Mouse (Mus musculus) liver, embryonic 13.5 days (tissue): ENCODE results near the gene Fhod1. TPM values are rescaled to one million over a fixed set of nuclear protein-coding genes. Genes with fewer than 3 reads are reported as not detected.

Experiments used
- ATAC-seq: fragments of 200-750 bp; cut with Nextera tagmentation; 2 replicates; pipeline ENCODE4 v1.8.0; 2017; ENCODE audit warnings: low read depth, mild to moderate bottlenecking, moderate number of reproducible peaks, moderate library complexity
- DNase-seq: peaks from one replicate; pipeline ENCODE4 v3.0.0; 2022
- H3K27ac ChIP-seq: fragments of 300-500 bp; sonication (generic); 2 replicates; pipeline ENCODE4 v1.5.1; 2015; ENCODE audit warnings: moderate library complexity, mild to moderate bottlenecking, inconsistent platforms
- H3K27me3 ChIP-seq: fragments of 300-500 bp; sonication (generic); 2 replicates; pipeline ENCODE4 v1.6.1; 2015; ENCODE audit warnings: mild to moderate bottlenecking, inconsistent platforms
- H3K36me3 ChIP-seq: fragments of 300-500 bp; sonication (generic); 2 replicates; pipeline ENCODE4 v1.6.1; 2015; ENCODE audit warnings: mild to moderate bottlenecking, inconsistent platforms
- H3K4me1 ChIP-seq: fragments of 300-500 bp; sonication (generic); replicated peaks from 2 replicates; pipeline ENCODE4 v1.6.1; 2015; ENCODE audit warnings: inconsistent platforms
- H3K4me2 ChIP-seq: fragments of 300-500 bp; sonication (generic); 2 replicates; pipeline ENCODE4 v1.6.1; 2015; ENCODE audit warnings: inconsistent platforms, mild to moderate bottlenecking, moderate library complexity
- H3K4me3 ChIP-seq: fragments of 300-500 bp; sonication (generic); replicated peaks from 2 replicates; pipeline ENCODE4 v1.5.1; 2015; ENCODE audit warnings: mild to moderate bottlenecking, inconsistent platforms
- H3K9ac ChIP-seq: fragments of 300-500 bp; sonication (generic); 2 replicates; pipeline ENCODE4 v1.6.1; 2015; ENCODE audit warnings: mild to moderate bottlenecking, inconsistent platforms
- H3K9me3 ChIP-seq: fragments of 300-500 bp; sonication (generic); replicated peaks from 2 replicates; pipeline ENCODE4 v1.6.1; 2016; ENCODE audit warnings: inconsistent platforms
- WGBS: fragments of 180-500 bp; shearing (Covaris S2); methylation state at CpG from one replicate; pipeline ENCODE4 v1.1.7; 2015; ENCODE audit not compliant: insufficient replicate concordance; 5-methylcytosine and 5-hydroxymethylcytosine counted together
- polyA plus RNA-seq: library from polyadenylated mRNA; unstranded; fragments of >200 nt; fragmentation: Nextera tagmentation; extraction: Ambion mirVana; gene quantifications from 2 replicates; pipeline ENCODE4 v1.2.1, GENCODE M21; 2015

Fhod1 gene
- polyA plus RNA-seq, 1 experiment from 2014 or later: 0.71 TPM

DNA sequence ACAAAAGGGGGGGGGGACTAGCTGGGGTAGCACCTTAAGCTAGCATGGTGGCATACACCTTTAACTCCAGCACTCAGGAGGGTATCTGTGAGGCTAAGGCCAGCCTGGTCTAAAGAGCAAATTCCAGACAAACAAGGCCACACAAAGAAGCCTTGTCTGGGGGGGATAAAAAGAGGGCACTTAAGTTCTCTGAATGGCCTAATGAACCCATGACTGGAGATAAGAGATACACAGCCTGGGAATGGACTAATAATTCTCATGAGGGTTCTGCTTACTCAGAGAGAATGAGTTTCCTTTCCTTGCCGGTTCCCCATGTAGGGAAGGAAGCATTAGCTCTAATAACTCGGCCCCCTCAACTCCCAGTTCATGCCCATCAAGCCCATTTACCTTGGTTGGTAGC, 15.2 kb downstream of the Fhod1 start:
- Histone ChIP-seq H3K4me1 (peaks cover 26% of the 10 kb centered on the region), H3K4me3 (no peak overlapping the region), H3K9me3 (no peaks in the 10 kb centered on the region), H3K27ac (no peak overlapping the region), H3K4me2 (no peak overlapping the region), H3K36me3 (peaks cover 72% of the 10 kb centered on the region), H3K27me3 (no peaks in the 10 kb centered on the region), H3K9ac (no peak overlapping the region)
- DNase-seq (no peak), ATAC-seq (no peak)
- 69% methylated on average over 2 of the region's 2 CpGs for WGBS

- Histone ChIP-seq H3K9me3 (no peaks in the 10 kb centered on the region), H3K27ac (no peak overlapping the region), H3K4me3 (no peak overlapping the region), H3K4me2 (no peak overlapping the region), H3K4me1 (peaks cover 31% of the 10 kb centered on the region), H3K9ac (no peak overlapping the region), H3K36me3 (peaks cover 72% of the 10 kb centered on the region), H3K27me3 (no peaks in the 10 kb centered on the region)
- 92% methylated on average over 9 of the region's 9 CpGs for WGBS
- ATAC-seq (no peak), DNase-seq (no peak)
Measured at GRCm38 (mm10) chr8:105331931-105332330, 15.8 kb downstream of the Fhod1 start.

GRCm38 (mm10) chr8:105331469-105331868, 16.3 kb downstream of the Fhod1 start:
- Histone ChIP-seq H3K4me1 (peaks cover 30% of the 10 kb centered on the region), H3K27ac (no peak overlapping the region), H3K27me3 (no peaks in the 10 kb centered on the region), H3K9me3 (no peaks in the 10 kb centered on the region), H3K36me3 (peaks cover 67% of the 10 kb centered on the region), H3K4me3 (no peak overlapping the region), H3K4me2 (no peak overlapping the region), H3K9ac (no peak overlapping the region)
- ATAC-seq: no peak
- no peak for DNase-seq
- 91% methylated on average over 22 of the region's 22 CpGs for WGBS

GRCm38 (mm10) chr8:105330325-105330724, 17.4 kb downstream of the Fhod1 start:
- H3K9me3 ChIP-seq: no peaks in the 10 kb centered on the region
- no peak overlapping the region for H3K9ac ChIP-seq
- H3K4me3 ChIP-seq: no peak overlapping the region
- peaks cover 58% of the 10 kb centered on the region for H3K36me3 ChIP-seq
- peaks cover 31% of the 10 kb centered on the region for H3K4me1 ChIP-seq
- H3K4me2 ChIP-seq: no peak overlapping the region
- ATAC-seq: no peak
- WGBS: 88% methylated on average over 12 of the region's 12 CpGs
- no peak overlapping the region for H3K27ac ChIP-seq
- no peaks in the 10 kb centered on the region for H3K27me3 ChIP-seq
- no peak for DNase-seq

- no peak for DNase-seq
- no peaks in the 10 kb centered on the region for H3K27me3 ChIP-seq
- 19% methylated on average over 6 of the region's 6 CpGs for WGBS
Measured at GRCm38 (mm10) chr8:105326968-105327367, 20.8 kb downstream of the Fhod1 start.

DNA sequence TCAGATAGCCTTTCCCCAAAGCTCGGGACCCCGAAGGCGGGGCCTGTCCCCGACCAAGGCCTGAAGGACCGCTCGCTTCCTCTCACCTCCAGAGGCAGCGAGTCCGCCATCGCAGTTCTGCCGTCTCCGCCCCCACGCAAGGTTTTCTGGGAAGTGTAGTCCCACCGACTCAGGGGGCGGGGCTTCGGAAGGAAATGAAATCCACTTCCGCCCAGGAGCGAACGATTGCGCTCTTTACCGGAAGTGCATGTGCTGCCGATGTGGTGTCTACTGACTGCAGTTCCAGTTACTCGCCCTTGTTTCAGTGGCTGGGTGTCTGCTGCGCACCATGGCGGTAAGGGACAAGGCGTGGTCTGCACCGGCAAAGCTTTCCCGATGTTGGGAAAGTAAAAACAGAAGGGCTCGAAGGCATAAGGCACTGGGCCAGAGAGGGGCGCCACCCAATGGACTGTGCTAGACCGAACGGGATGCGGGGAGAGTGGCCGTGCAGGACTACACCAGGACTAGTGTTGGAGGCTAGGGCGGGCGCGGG, 21.5 kb downstream of the Fhod1 start, which contains the start of the genes Lrrc29 and Tmem208:
Gene Lrrc29 (minus strand): TSS at position 138 of the 532 bp plus-strand sequence.
Gene Tmem208 (plus strand): TSS at position 214 of the 532 bp plus-strand sequence.
- Histone ChIP-seq H3K9me3 (no peaks in the 10 kb centered on the region), H3K9ac (peak within 1 kb of the TSS; percentile 92), H3K27me3 (no peaks in the 10 kb centered on the region), H3K4me1 (peaks cover 66% of the 10 kb centered on the region), H3K4me2 (peak within 1 kb of the TSS; percentile 78), H3K36me3 (peaks cover 36% of the 10 kb centered on the region), H3K27ac (peak within 1 kb of the TSS; percentile 97), H3K4me3 (peak within 1 kb of the TSS; percentile 82)
- WGBS: under 1% methylated on average over 36 of the region's 36 CpGs
- DNase-seq: peak; percentile 97
- ATAC-seq: peak; percentile 74

More at GRCm38 (mm10) chr8:105326968-105327367, 20.8 kb downstream of the Fhod1 start:
- Histone ChIP-seq H3K27ac (peak overlapping the region; percentile 97), H3K36me3 (peaks cover 42% of the 10 kb centered on the region), H3K9ac (peak overlapping the region; percentile 84), H3K4me3 (peak overlapping the region; percentile 82), H3K9me3 (no peaks in the 10 kb centered on the region), H3K4me1 (peaks cover 62% of the 10 kb centered on the region), H3K4me2 (peak overlapping the region; percentile 77)
- no peak for ATAC-seq

GRCm38 (mm10) chr8:105325641-105326093, 22.1 kb downstream of the Fhod1 start:
- peak; percentile 13 for ATAC-seq
- Histone ChIP-seq H3K4me3 (peak overlapping the region; percentile 82), H3K9me3 (no peaks in the 10 kb centered on the region), H3K36me3 (peaks cover 32% of the 10 kb centered on the region), H3K4me1 (peaks cover 66% of the 10 kb centered on the region), H3K27me3 (no peaks in the 10 kb centered on the region), H3K27ac (peak overlapping the region; percentile 97), H3K9ac (peak overlapping the region; percentile 92), H3K4me2 (peak overlapping the region; percentile 78)
- DNase-seq: no peak
- under 1% methylated on average over 12 of the region's 12 CpGs for WGBS

DNA sequence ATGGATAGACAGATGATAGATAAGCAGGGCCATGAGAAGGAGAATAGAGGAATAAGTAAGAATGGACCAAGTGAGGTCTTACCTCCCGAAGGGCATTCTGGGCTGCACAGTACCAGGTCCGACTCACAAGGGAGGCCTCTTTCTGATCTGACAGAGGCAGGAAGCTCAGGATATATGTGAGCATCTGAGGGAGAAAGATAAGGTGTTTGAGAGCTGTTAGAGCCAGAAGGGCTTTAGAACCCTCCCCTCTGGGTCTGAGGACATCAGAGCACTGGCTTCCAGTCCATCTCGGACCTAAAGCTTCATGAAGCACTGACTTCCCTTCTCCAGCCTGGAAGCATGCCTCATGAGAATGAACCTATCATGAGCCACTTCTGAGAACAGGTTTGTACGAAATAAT, 24.6 kb downstream of the Fhod1 start:
- peak overlapping the region; percentile 97 for H3K27ac ChIP-seq
- ATAC-seq: peak; percentile 86
- H3K9me3 ChIP-seq: no peaks in the 10 kb centered on the region
- peak; percentile 73 for DNase-seq
- peaks cover 27% of the 10 kb centered on the region for H3K36me3 ChIP-seq
- peaks cover 82% of the 10 kb centered on the region for H3K4me1 ChIP-seq
- H3K27me3 ChIP-seq: no peaks in the 10 kb centered on the region
- H3K4me3 ChIP-seq: peak overlapping the region; percentile 82
- WGBS: 18% methylated on average over 4 of the region's 4 CpGs
- H3K9ac ChIP-seq: peak overlapping the region; percentile 72
- H3K4me2 ChIP-seq: peak overlapping the region; percentile 78

- WGBS: 76% methylated on average over 11 of the region's 11 CpGs
- Histone ChIP-seq H3K4me2 (no peak overlapping the region), H3K27ac (peak overlapping the region; percentile 65; the same call in 1 of the 2 replicates), H3K27me3 (no peaks in the 10 kb centered on the region), H3K9me3 (no peaks in the 10 kb centered on the region), H3K9ac (peak overlapping the region; percentile 52; the same call in 1 of the 2 replicates), H3K36me3 (peaks cover 67% of the 10 kb centered on the region), H3K4me3 (no peak overlapping the region), H3K4me1 (peaks cover 86% of the 10 kb centered on the region)
- no peak for ATAC-seq
- no peak for DNase-seq
Measured at GRCm38 (mm10) chr8:105318662-105319190, 29.0 kb downstream of the Fhod1 start.

GRCm38 (mm10) chr8:105317941-105318340, 29.8 kb downstream of the Fhod1 start:
- Histone ChIP-seq H3K9ac (peak overlapping the region; percentile 27), H3K27me3 (no peaks in the 10 kb centered on the region), H3K4me1 (peaks cover 86% of the 10 kb centered on the region), H3K36me3 (peaks cover 74% of the 10 kb centered on the region), H3K4me2 (no peak overlapping the region), H3K9me3 (no peaks in the 10 kb centered on the region), H3K27ac (no peak overlapping the region), H3K4me3 (no peak overlapping the region)
- DNase-seq (no peak), ATAC-seq (no peak)
- 83% methylated on average over 4 of the region's 4 CpGs for WGBS

DNA sequence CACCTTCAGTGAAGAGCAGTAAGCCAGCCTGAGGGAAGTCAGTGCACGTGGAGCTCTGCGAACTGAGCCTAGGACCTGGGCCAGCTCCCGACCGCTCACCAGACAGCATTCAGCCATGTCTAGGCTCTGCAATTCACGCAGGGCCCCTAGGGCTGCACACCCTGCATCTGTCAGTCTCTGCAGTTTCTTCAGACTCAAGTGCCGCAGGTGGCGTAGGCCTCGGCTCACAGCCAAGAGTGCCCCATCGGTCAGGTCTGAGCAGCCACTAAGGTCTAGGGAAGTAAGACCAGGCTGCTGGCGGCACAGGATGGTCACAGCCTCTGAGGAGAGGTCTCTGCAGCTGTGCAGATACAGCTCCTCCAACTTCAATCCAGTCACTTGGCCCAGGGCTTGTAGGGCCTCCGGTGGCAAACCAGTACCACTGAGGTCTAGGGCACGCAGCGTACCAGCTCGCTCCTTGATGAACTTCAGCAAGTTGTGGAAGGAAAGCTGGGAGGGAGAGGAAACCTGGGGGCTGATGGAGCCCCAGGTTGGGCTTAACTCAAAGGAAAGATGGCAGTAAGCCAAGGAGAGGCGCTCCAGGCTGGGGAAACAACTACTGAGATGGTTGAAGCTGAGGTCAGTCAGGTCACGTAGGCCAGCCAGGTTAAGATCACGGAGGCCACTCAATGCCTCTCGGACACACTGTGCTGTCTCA, 32.5 kb downstream of the Fhod1 start:
- H3K9me3 ChIP-seq: no peaks in the 10 kb centered on the region
- H3K27me3 ChIP-seq: no peaks in the 10 kb centered on the region
- no peak overlapping the region for H3K9ac ChIP-seq
- no peak overlapping the region for H3K4me2 ChIP-seq
- ATAC-seq (no peak), DNase-seq (no peak)
- peaks cover 84% of the 10 kb centered on the region for H3K4me1 ChIP-seq
- H3K36me3 ChIP-seq: peaks cover 99% of the 10 kb centered on the region
- peak overlapping the region; percentile 77; the same call in 1 of the 2 replicates for H3K27ac ChIP-seq
- WGBS: 91% methylated on average over 18 of the region's 18 CpGs
- no peak overlapping the region for H3K4me3 ChIP-seq
